Mouse (Mus musculus): Measurements from ENCODE around the gene Prmt2.

Gene Prmt2

DNA sequence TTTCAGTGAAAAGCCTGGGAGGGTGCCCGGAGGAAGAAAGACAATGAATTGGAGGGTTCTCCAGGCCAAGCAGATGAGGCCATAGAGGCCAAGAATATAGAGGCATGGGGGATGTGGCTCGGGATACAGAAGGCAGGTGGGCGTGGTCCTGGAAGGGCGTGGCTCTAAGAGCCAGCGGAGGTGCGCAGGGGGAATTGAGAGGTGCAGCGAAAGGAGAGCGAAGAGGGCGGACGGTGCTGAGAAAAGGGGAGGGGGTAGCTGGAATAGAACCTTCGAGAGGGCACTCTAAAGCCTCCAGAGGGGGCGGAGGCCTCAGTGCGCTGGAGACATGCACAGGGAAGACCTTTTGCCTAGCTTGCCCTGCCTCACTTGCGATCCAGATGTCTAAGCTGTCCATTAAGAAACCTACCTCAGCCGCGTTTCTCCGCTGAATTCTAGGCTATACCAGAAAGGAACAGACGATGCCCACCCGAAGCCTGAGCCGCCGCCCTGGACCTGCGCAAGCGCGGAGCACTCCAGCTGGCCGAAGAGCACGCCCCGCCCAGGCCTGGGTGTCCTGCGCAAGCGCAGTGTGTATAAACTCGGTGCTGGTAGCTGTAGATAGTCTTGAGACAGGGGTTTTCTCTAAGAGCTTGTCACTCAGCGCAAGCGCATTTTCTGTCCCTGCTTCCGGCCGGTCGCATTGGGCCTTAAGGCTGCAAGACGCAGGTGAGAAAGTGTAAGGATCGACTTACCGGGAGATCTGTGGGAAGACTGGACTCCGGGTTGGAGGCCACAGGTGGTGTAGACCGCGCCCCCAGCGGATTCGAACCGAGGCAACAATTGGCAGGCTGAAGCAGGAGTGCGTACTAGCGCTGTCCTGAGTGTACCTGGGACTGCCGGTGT, at the start of gene Prmt2:
Prmt2 (minus strand) TSS at position 525 of the 885 bp plus-strand sequence.
- DNase-seq (ENCODE audit: extremely low spot score, low spot score) = peak; percentile 91

DNA sequence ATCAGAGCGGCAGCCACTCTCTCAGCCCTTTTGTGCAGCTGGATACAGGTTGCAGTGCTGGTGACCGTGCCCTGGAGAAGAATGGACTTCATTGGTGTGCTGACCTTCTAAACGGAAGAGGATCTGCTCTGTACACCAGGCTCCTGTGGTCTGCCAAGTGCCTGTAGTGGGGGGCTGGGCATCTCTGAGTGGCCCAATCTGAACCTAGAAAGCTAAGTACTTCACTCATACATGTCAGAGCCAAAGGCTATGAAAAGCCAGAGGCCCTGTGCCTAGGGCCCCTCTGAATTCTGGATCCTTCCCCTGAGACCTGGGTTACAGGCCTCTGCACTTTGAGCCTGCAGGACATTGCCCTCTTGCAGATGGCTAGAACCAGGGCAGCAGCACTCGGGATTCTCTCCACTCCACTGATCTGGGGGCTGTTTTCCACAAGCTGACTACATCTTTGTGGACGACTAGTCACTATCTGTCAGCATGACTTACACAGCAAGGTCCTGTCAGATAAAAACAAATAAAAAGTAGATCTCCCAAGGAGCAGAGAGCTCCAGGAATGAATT, 41.0 kb upstream of the Prmt2 start:
- DNase-seq (ENCODE audit: extremely low spot score, low spot score) = no peak

- no peak for DNase-seq (ENCODE audit: extremely low spot score, low spot score)
These were observed 37.6 kb upstream of the Prmt2 start for GRCm38 (mm10) chr10:76275256-76275655.

DNA sequence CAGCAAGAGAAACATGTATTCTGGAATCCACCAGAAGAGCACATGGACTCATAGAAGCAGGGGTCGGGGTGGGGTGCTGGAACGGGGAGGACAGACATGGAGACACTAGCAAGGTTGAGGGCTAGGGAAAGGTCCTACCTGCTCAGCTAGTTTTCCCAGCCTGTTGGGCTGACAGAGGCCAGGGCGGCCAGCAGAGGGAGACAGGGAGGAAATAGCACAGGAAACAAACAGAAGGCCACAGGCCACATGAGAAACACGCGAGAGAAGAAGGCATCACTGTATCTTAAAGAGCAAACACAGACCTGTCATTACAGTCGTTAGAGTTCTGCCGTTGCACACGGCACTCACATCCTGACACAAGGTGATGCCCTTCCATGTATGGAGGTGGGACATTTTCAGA, 33.6 kb upstream of the Prmt2 start:
- no peak for DNase-seq (ENCODE audit: extremely low spot score, low spot score)

DNA sequence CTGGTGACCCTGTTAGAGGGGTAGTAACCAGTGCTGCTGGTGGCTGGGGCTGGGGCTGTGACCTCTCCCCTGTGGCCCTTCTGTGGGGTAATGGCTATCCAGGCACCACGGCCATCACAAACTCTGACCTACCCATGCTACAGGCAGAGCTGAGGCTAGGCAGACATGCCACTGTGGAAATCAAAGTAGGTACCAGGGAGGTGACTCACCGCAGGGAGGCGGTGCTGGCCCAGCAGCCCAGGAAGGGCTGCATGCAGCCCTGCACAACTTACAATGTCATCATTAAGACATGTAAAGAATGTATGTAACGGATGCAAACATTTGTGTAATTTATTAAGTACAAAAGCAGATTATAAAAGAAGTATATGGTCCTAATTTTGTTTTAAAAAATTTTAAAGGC, 24.8 kb upstream of the Prmt2 start:
- DNase-seq (ENCODE audit: extremely low spot score, low spot score) = no peak

DNA sequence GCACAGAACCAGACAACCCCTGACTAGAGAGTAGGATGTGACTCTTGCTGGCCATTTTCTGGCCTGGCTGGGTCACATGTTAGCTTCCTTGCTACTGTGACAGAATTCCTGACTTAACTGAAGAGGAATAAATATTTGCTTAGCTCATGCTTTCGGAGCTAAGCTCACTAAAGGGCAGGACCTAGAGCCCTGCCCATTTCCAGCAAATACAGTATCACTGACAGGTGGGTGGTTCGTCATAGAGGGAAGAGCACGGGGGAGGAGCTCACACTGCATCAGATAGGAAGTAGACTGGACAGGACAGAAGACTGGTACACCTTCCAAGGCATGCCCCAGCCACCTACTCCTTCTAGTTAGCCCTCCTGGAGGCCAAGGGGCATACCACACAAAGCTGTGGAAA, 23.8 kb upstream of the Prmt2 start:
- no peak for DNase-seq (ENCODE audit: extremely low spot score, low spot score)

DNA sequence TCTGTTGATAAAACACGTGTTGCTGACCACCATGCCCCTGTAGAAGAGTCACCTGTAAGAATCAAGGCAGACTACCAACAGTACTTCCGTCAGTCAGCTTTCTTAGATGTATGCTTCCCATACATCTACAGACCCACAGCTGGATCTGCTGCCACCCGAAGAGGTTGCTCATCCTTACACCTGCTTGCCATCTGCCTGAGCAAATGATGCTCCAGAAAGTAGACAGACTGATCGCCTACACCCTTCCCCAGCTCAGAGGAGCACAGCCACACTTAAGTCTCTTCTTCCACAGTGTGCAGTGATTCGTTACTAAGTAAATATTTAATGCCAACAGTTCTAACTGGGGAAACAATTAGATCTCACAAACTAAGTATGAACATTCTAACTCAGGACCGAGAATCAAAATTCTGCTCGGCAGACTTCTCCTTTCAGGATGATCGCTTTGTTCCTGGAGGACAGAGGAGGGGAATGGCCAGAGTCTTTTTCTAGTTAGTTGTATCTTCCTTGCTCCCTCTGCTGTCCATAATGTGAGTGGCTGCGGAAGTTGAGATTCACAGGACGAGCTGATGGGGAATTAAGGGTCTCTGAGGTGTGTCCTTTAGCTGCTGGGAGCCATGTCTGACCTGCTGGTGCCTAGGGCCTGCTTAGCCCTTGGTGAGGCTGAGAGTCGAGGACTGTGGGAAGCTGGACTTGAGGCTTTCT, 22.8 kb upstream of the Prmt2 start:
- no peak for DNase-seq (ENCODE audit: extremely low spot score, low spot score)

- DNase-seq (ENCODE audit: extremely low spot score, low spot score) = no peak
These were observed 22.0 kb upstream of the Prmt2 start for GRCm38 (mm10) chr10:76259566-76260232.

GRCm38 (mm10) chr10:76257719-76258390, 20.2 kb upstream of the Prmt2 start:
- no peak for DNase-seq (ENCODE audit: extremely low spot score, low spot score)

DNA sequence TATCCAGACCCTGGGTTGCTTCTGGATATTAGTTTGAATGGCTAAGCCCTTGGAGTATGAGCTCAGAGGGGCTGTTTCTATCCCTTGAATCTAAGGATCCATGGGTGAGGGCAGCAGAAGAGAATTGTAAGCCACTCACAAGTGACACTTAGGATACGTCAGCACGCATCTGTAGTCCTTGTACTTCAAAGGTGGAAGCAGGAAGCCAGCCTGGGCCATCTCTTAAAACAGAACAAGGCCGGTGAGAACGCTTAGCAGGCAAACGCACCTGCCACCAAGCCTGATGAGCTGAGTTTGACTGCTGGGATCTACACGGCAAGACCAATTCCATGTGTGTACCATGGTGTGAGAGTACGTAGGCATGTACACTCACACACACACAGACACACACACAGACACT, 19.6 kb upstream of the Prmt2 start:
- DNase-seq (ENCODE audit: extremely low spot score, low spot score) = no peak

GRCm38 (mm10) chr10:76255617-76256016, 18.0 kb upstream of the Prmt2 start:
- no peak for DNase-seq (ENCODE audit: extremely low spot score, low spot score)

DNA sequence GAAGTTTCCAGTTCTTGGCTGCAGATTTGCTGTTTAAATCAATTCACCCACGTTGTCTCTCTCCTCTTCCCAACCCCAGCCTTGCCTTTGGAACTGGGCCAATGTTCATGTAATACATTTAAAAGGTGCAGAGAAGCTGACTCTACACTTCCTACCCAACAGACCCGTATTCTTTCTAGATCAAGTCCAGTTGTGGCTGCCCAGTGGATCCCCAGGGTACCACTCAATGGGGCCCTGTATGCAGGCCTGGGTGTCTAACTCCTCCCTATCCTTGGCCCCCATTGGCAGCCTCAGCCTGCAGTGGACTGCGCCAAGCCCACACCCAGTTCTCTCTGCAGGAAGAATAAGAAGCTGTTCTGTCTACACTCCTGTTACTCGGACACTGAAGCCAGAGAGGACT, 15.9 kb upstream of the Prmt2 start, which contains the start of gene S100b:
S100b (plus strand) TSS at position 318 of the 400 bp plus-strand sequence.
- no peak for DNase-seq (ENCODE audit: extremely low spot score, low spot score)

GRCm38 (mm10) chr10:76253079-76253478, 15.4 kb upstream of the Prmt2 start:
- DNase-seq (ENCODE audit: extremely low spot score, low spot score) = no peak

- DNase-seq (ENCODE audit: extremely low spot score, low spot score) = no peak
These were observed 13.2 kb upstream of the Prmt2 start for GRCm38 (mm10) chr10:76250870-76251269.

DNA sequence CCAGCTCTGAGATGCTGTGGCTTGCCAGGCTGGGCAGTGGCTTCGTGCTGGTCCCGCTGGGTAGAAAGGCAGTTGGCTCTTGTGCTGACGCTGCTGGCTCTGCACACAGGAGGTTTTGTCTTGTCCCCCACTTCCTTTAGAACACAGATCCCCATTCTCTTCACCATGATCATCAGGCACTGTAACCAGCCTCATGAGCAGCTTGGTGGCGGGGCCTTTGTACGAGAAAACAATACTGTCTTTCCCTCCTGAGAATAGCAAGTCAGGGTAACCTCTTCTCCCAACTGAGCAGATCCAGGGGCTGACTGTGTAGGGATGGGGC, 10.9 kb upstream of the Prmt2 start:
- no peak for DNase-seq (ENCODE audit: extremely low spot score, low spot score)

GRCm38 (mm10) chr10:76247960-76248646, 10.4 kb upstream of the Prmt2 start:
- no peak for DNase-seq (ENCODE audit: extremely low spot score, low spot score)

DNA sequence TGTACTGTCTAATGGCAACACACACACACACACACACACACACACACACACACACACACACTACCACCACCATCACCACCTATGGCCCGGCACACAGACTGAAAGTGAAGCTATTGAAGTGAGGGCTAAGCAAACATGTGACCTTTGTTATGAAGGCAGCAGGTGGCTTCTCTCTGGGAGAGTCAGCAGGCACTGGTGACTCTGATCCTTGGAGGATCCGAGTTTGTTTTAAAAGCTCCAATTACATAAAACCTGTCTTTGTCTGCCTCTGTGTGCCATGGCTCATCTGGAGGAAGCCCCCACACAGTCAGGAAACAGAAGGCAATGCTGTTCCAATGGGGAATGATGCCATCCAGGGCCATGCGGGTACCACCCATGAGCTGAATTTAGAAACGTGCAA, 8.9 kb upstream of the Prmt2 start:
- DNase-seq (ENCODE audit: extremely low spot score, low spot score) = no peak

DNA sequence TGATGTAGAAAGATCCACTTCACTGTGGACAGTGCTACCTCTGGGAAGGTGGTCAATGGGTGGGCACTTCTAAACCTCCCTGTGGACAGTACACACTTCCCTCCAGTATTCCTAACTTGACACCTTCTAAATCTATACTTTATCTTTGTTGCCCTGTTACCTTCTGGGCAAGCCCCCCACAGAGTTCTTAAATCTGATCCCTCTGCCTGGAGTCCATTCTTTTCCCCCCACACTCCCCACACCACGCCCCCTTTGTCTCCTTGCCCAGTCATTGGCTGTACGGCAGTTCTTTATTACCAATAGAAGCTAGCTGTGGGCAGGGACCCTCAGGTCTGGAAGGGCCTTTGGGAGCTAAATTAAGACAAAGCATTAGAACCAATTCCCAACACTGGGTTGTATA, 7.4 kb upstream of the Prmt2 start:
- DNase-seq (ENCODE audit: extremely low spot score, low spot score) = no peak

GRCm38 (mm10) chr10:76239401-76239800, 1.7 kb upstream of the Prmt2 start:
- no peak for DNase-seq (ENCODE audit: extremely low spot score, low spot score)

- DNase-seq (ENCODE audit: extremely low spot score, low spot score) = no peak
These were observed 8.0 kb downstream of the Prmt2 start for GRCm38 (mm10) chr10:76229627-76230026.

GRCm38 (mm10) chr10:76225944-76226343, 11.7 kb downstream of the Prmt2 start:
- no peak for DNase-seq (ENCODE audit: extremely low spot score, low spot score)

Measured in neural tube, embryonic 10.5 days (tissue).